Mouse (Mus musculus) layer of hippocampus, adult 18-20 months (tissue): ENCODE measurements around the gene Enc1. TPM values are rescaled to one million over a fixed set of nuclear protein-coding genes. Genes with fewer than 3 reads are reported as not detected.
"Not testable (repeated sequence)": the region's sequence is repeated elsewhere in the genome, so short reads cannot be mapped to it uniquely, and the experiment has no call there.

Source experiments
- DNase-seq, 2 experiments: peaks; one replicate each; pipeline ENCODE4 v3.0.0; 2022; ENCODE audit warnings: low spot score in 2 of 2
- total RNA-seq, 2 experiments: library from RNA; stranded (reverse); gene quantifications; 2 replicates each; pipeline ENCODE4 v1.2.3; 2021

The Enc1 gene
- total RNA-seq, 2 experiments from 2014 or later: 757 to 762 TPM

DNA sequence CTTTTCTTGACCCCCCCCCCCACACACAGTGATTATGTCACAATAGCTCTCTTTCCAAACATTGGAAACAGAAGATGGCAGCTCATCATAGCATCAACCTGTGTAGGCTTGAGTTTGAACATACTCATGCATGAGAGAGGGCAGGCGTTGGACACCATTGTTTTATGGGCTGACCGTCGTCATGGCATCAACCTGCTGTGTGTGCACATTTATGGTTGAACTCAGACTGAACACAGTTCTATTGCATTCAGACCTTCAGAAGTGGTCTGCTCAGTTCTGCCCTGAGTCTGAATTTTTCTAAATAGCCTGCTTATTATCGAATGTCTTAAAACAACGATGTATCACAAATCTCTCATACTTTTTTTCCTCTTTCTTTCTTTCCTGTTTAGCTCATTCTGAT lies 9.2 kb downstream of the Enc1 start:
- DNase-seq: no peak

- no peak for DNase-seq
These were observed 9.9 kb downstream of the Enc1 start for GRCm38 (mm10) chr13:97250551-97251380.

GRCm38 (mm10) chr13:97251736-97252135 lies 10.8 kb downstream of the Enc1 start:
- DNase-seq: no peak

DNA sequence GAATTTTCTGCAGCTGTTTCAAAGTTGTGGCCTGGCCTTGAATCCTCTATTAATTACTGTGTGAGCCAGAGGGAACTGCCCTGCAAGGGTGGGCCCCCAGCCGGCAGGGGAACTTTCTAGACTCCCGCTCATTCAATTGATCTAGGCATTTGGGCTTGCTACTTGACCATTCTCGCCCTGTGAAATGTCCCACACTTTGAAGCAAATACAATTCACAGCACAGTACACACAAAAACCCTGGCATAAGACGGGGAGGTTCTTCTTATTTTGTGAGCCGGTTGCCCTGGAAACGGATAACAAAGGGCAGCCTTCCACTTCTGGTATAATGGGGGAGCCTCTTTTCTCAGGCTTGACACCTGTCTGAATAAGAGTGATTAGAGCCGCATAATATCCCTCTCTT lies 11.6 kb downstream of the Enc1 start:
- DNase-seq: peak in 1 of 2 experiments; percentile 23

GRCm38 (mm10) chr13:97253418-97253981 lies 12.6 kb downstream of the Enc1 start:
- DNase-seq: peak in 1 of 2 experiments; percentile 43

DNA sequence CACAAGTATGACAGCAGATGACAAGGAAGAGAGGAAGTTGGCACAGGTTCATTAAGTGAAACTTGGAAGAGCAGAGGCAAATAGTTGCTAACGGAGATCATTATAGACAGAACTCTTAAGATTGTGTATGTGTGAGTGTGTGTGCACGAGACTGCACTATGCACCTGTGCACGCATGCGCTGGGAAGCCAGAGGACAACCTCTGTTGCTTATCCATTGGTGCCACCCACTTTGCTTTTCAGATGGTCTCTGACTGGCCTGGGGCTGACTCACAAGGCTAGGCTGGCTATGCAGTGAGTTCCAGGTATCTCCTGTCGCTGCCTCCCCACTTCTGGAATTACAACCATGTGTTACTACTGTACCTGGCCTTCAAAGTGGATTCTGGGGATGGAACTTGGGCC lies 13.1 kb downstream of the Enc1 start:
- no peak for DNase-seq

DNA sequence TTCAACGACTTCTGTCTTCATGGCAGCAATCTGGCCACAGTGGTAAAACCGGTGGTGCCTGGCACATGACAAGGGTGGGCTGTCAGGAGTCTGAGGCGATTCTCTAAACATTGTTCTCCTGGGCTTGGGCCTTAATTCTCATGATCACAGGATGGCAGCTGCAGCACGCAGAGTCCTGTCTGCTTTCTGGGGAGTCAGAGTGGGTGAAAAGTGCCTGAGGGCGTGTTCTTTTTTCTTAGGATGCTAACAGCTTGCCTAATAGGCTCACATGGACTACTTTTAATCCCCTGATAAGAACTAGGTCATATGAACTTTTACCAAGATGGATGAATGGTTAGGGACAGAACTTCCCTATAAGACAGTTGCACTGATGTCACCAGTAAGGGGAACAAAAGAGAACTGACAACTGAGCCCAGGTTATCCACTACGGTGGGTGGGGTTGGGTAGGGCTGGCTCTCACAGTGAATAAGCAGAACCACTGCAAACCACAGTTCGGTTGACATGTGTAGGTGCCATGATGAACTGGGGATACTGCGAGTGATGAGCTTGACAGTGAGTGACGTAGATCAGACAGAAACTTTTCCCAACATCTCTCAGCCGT lies 13.8 kb downstream of the Enc1 start:
- DNase-seq: peak in 1 of 2 experiments; percentile 15

GRCm38 (mm10) chr13:97255976-97256848 lies 15.3 kb downstream of the Enc1 start:
- DNase-seq: peak in 1 of 2 experiments; percentile 22

- peak in 1 of 2 experiments; percentile 21 for DNase-seq
These were observed 16.0 kb downstream of the Enc1 start for GRCm38 (mm10) chr13:97256849-97257379.

GRCm38 (mm10) chr13:97259271-97259670 lies 18.4 kb downstream of the Enc1 start:
- no peak for DNase-seq

- DNase-seq: no peak
These were observed 19.7 kb downstream of the Enc1 start for GRCm38 (mm10) chr13:97260456-97261180.

DNA sequence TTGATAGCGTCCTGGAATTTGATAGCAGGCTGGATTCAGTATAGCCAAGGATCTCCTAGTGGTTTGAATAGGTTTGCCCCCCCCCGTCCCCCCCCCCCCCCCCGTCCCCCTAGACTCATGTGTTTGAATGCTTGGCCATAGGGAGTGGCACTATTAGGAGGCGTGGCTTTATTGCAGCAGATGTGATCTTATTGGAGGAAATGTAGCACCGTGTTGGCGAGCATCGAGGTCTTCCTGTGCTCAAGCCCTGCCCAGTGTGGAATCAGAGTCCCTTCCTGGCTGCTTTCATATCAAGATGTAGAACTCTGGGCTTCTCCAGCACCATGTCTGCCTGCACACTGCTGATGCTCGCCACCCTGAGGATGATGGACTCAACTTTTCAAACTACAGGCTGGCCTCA lies 20.6 kb downstream of the Enc1 start:
- DNase-seq: no peak

GRCm38 (mm10) chr13:97262676-97263075 lies 21.8 kb downstream of the Enc1 start:
- peak in 1 of 2 experiments; percentile 18 for DNase-seq

DNA sequence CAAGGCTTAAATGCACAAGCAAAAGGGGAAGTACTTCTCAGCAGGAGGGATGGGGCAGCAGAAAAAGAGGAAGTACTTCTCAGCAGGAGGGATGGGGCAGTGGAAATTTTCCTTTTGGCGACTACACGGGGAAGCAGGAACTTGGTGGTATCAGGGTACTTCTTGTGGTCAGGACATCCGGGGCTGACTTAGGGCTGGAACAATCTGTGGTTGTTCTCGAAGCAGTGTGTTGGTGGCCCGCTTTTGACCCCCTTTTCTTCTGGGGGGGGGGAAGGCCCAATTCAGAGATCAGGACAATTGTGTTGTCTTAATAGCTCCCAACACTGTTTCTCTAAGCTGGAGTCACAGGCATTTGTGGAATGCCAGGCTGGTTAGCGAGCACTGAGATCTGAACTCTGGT lies 24.6 kb downstream of the Enc1 start:
- DNase-seq: not testable (repeated sequence)

GRCm38 (mm10) chr13:97270723-97271122 lies 29.8 kb downstream of the Enc1 start:
- DNase-seq: no peak

DNA sequence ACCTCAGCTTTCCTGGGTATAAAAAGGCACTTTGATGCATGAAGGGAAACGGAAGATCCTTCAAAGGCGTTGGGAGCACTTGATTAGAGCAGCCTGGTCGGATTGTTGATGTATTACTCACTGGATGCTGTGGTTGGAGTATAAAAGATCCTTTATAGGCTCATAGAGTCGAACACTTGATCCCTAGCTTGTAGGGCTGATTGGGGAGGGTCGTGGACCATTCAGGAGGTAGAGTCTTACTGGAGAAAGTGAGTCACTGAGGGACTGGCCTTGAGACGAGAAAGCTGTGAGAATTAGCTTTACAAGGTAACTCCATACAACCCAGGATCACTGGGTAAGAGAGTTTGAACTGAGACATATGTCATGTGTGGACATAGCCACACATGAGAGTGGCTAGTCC lies 30.7 kb downstream of the Enc1 start:
- DNase-seq: no peak

- DNase-seq: no peak
These were observed 33.9 kb downstream of the Enc1 start for GRCm38 (mm10) chr13:97274757-97275156.

DNA sequence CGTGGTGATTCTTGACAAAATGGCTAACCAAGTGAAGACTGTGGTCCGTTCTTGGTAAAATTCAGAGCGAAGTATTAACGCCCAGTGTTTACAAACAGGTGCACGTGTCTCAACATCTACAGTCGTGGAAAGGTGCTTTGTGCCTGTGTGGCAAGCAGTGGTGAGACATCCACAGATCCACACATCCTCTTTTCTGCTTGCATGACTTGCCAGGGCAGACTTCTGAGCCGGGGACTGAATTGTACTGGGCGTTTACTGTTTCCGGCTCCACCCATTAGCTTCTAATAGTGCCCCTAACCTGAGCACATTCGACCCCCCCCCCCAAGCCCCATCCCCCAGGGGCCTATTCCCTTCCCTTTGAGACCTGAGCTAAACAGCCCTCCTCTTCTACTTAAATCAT lies 34.6 kb downstream of the Enc1 start:
- DNase-seq: no peak

DNA sequence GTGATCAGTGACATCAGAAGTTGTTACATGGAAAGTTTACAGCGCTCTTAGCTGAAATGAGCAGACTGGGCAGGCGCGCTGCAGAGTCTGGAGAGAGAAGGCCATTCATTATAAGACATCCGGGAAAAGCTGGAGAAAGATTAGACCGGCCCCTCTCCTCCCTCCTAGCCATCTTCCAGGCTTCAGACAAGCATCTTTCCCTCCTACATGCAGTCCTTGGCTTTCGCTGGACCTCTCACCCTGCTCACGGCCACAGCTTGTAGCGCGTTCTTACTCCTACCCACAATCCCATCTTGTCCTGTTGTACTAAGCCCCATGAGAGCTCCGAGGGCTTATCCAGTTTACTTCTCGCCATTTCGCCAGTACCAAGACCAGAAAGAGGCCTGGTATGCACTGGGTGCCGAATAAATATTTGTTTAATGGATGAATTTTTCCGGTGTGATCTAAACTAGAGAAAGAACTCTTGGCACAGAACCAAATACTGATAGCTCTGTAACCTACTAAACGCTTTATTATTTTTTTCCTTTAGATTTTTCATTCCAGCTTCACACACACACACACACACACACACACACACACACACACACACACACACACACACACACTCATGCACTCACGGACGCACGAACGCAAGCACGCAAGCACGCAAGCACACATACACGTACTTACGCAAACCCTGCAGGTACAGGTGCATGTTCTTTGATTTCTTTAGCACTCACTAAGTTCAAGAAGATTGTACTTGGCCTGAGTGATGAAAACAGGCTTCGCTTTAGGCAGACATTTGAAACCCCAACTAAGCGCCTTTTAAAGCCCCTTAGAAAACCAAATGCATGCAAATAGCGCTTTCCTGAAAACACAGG lies 41.4 kb downstream of the Enc1 start:
- no peak for DNase-seq

GRCm38 (mm10) chr13:97282911-97283281 lies 42.0 kb downstream of the Enc1 start:
- no peak for DNase-seq
